Mouse (Mus musculus) cerebellum, adult 9-11 months (tissue): Measurements from ENCODE around the gene C87414.
"Not testable (repeated sequence)": the region's sequence is repeated elsewhere in the genome, so short reads cannot be mapped to it uniquely, and the experiment has no call there.

Experiments used
- DNase-seq: peaks from one replicate; pipeline ENCODE4 v3.0.0; 2022

Gene C87414

GRCm38 (mm10) chr5:93671451-93671850 lies at the start of gene C87414:
Gene C87414, minus strand, starts transcription at chr5:93671551.
- DNase-seq, result not testable (repeated sequence)

GRCm38 (mm10) chr5:93684661-93685060 lies 13.3 kb upstream of the C87414 start:
- peak; percentile 10 for DNase-seq
